Mouse (Mus musculus) hindbrain, embryonic 10.5 days (tissue): Measurements from ENCODE around the gene Osbpl2. TPM values are rescaled to one million over a fixed set of nuclear protein-coding genes. Genes with fewer than 3 reads are reported as not detected.

Experiments used
- DNase-seq: peaks from one replicate; pipeline ENCODE4 v3.0.0-alpha.2; 2017; ENCODE audit warnings: low spot score
- H3K27ac ChIP-seq: fragments of 300-500 bp; sonication (generic); 2 replicates; pipeline ENCODE4 v1.5.1; 2016; ENCODE audit warnings: mild to moderate bottlenecking, moderate library complexity
- H3K27me3 ChIP-seq: fragments of 300-500 bp; sonication (generic); 2 replicates; pipeline ENCODE4 v1.6.1; 2016; ENCODE audit warnings: mild to moderate bottlenecking; ENCODE audit not compliant: poor library complexity, insufficient read depth, severe bottlenecking
- H3K36me3 ChIP-seq: fragments of 300-500 bp; sonication (generic); 2 replicates; pipeline ENCODE4 v1.6.1; 2016; ENCODE audit warnings: mild to moderate bottlenecking, moderate library complexity
- H3K4me1 ChIP-seq: fragments of 300-500 bp; sonication (generic); replicated peaks from 2 replicates; pipeline ENCODE4 v1.6.1; 2016; ENCODE audit warnings: mild to moderate bottlenecking
- H3K4me3 ChIP-seq: fragments of 300-500 bp; sonication (generic); 2 replicates; pipeline ENCODE4 v1.5.1; 2016; ENCODE audit warnings: mild to moderate bottlenecking, moderate library complexity
- H3K9me3 ChIP-seq: fragments of 300-500 bp; sonication (generic); 2 replicates; pipeline ENCODE4 v1.6.1; 2016; ENCODE audit warnings: mild to moderate bottlenecking, moderate library complexity
- WGBS: fragments of 180-500 bp; shearing (Covaris S2); methylation state at CpG from one replicate; pipeline ENCODE4 v1.1.7; 2016; 5-methylcytosine and 5-hydroxymethylcytosine counted together
- polyA plus RNA-seq: library from polyadenylated mRNA; unstranded; fragments of >200 nt; fragmentation: Nextera tagmentation; extraction: Ambion mirVana; gene quantifications from 2 replicates; pipeline ENCODE4 v1.2.1, GENCODE M21; 2016

Gene Osbpl2
- polyA plus RNA-seq: 29.0 and 42.2 TPM in 2 replicates

DNA sequence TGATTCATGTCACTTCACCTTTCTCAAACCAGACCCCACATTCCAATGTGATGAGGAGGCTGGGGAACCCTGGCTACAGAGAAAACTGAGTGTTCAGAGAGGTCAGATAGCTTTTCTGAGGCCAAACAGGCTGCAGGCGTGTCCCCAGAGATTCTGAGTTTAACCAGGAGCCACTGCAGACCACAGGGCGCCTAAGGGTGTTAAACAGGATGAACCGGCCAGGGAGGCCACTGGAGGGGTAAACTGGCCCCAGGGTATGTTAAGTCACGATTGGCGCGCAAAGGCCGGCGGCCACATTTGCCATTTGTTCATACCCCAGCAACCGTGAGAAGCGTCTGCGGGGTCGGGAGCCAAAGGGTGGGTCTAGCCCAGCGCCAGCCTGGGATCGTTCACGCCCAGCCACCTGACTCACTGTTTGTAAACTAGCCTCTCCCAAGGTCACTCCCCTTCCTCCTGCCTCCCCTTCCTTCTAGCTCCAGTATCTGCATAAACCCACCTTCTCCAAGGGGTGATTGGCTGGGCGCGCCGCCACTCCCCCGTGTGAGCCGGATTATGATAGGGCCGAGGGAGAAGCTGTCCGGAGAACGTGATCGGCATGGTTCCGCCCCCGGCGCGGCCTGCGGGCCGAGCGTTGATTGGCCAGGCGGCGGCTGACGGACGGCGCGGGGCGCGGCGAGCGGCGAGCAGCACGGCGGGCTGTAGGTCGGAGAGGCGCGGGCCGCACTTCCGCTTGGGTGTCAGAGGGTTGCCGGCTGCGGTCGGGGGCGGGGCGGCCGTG, at the start of gene Osbpl2:
Osbpl2 (plus strand) TSS at position 646 of the 778 bp plus-strand sequence.
- Histone ChIP-seq H3K27ac (peak within 1 kb of the TSS; percentile 93), H3K36me3 (peaks cover 12% of the 10 kb centered on the region), H3K27me3 (0 out of 2 replicates have a peak, but pooled peaks cover 6% of the 10 kb centered on the region), H3K4me1 (peaks cover 64% of the 10 kb centered on the region), H3K9me3 (no peaks in the 10 kb centered on the region), H3K4me3 (peak within 1 kb of the TSS; percentile 95)
- peak; percentile 100 for DNase-seq
- WGBS: under 1% methylated on average over 55 of the region's 55 CpGs

DNA sequence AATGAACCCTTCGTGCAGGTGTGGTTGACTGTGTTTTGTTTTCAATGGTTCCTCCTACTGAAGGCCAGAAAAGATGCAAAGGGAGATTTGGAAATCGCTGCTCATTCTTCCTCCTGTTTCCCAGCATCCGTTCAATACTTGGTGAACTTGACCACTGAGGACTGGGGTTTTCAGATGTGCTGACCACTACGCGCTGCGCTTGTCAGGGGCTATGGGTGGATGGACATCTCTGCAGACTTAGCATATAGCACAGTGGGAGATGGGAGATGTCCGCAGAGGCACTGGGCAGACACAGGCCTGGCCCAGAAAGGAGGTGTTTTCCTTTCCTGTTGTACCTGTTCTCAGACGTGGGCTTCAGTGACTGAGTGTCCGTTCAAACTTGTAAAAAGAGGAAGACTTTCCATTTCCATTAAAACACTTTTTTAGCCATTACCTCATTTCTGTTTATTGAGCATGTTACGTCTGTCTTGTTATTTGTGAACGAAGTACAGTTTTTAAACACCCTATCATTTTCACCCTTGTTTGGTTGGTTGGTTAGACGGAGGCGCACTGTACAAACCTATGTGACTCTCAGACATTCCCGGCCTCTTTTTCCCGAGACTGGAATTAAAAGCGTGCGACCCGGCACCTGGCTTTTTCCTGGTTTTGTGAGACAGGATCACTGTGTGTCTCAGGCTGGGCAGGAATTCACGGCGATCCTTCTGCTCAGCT, 49.2 kb upstream of the Osbpl2 start:
- Histone ChIP-seq H3K27ac (peak overlapping the region; percentile 92), H3K27me3 (no peaks in the 10 kb centered on the region), H3K4me3 (peak overlapping the region; percentile 80), H3K36me3 (peaks cover 46% of the 10 kb centered on the region), H3K4me1 (peaks cover 16% of the 10 kb centered on the region), H3K9me3 (peaks cover 5% of the 10 kb centered on the region; the same call in 1 of the 2 replicates)
- DNase-seq: no peak
- 36% methylated on average over 20 of the region's 20 CpGs for WGBS

DNA sequence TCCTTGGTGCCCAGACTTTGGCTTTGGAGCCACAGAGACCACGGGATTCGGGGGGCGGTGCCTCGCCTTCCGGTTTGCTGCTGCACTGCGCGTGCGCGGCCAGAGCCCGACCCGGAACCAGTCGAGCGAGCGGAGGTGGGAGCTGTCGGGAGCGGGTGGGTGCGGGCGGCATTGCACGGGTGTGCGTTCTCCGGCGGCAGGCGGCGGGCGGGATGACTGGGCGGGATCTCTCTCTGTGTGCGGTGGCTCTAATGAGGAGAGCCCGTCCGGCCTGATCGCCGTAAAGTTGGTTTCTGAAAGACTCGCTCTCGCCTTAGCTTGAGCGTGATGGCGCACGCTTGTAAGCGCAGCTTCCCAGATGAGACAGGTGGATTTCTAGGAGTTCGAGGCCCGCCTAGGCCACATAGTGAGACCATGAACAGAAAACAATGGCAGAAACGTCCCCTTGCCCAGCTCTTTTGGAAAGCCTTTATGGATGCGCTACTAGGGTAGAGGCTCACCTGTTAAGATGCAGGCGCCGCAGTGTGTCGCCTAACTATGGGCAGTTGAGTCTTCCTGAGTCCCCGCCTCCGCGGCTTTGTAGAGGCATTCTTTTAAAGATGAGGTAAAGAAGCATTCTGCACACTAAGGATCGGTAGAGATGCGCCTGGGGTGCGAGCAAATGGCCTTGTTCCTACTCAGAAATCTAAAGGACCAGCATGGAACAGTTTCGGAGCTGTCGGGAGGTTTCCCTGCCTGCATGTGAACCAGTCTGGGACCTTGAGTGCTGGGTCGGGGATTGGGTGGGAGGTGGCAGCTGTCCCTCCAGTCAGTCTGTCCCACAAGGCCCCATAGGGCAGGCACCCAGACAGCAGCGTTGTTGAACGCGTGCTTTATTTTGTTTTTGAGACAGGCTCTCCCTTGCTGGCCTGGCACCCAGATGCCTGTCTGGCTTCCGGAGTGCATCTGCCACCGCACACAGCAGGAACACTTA, 48.3 kb upstream of the Osbpl2 start, which contains the start of gene Mtg2:
Mtg2 (plus strand) TSS at position 108 of the 973 bp plus-strand sequence.
- peak; percentile 94 for DNase-seq
- Histone ChIP-seq H3K4me1 (peaks cover 16% of the 10 kb centered on the region), H3K27ac (peak within 1 kb of the TSS; percentile 92), H3K9me3 (no peaks in the 10 kb centered on the region), H3K36me3 (peaks cover 38% of the 10 kb centered on the region), H3K27me3 (no peaks in the 10 kb centered on the region), H3K4me3 (peak within 1 kb of the TSS; percentile 80)
- 6% methylated on average over 58 of the region's 58 CpGs for WGBS

DNA sequence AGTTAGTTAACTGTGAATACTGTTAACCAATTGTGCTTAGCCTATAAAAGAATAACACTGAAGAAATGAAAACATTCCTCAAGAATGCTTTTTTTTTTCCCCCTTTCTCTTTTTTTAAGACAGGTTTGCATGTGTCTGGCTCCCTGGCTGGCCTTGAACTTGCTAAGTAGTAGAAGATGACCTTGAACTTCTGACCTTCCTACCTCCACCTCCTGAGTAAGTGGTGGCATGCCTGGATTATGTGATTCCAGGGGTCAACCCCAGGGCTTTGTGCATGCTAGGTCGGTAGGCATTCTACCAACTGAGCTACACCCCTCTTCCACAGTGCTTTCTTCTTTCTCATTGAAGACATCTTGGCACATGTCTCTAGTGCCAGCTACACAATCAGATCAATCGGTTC, 47.4 kb upstream of the Osbpl2 start:
- Histone ChIP-seq H3K4me3 (no peak overlapping the region), H3K36me3 (peaks cover 36% of the 10 kb centered on the region), H3K4me1 (peaks cover 16% of the 10 kb centered on the region), H3K27me3 (no peaks in the 10 kb centered on the region), H3K27ac (no peak overlapping the region), H3K9me3 (no peaks in the 10 kb centered on the region)
- no peak for DNase-seq
- 82% methylated on average over 2 of the region's 2 CpGs for WGBS

DNA sequence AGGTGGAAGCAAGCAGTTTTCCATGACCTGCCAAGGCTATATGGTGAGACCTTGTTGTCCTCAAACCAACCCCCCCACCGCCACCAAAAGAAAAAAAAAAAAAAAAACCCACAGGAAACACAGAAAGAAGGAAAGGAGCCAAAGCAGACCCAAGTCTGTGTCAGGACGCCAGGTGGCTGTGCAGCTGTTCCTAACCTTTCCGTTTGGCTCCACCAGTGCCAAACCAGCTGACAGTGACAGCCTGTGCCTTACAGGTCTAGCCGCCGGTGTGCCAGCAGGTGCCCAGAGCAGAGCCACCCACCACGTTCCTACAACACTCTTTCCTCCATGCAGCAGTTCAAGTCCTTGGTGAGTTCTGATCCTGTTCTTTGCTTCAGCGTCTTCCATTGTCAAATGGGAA, 46.2 kb upstream of the Osbpl2 start:
- Histone ChIP-seq H3K27ac (no peak overlapping the region), H3K4me3 (no peak overlapping the region), H3K27me3 (no peaks in the 10 kb centered on the region), H3K9me3 (no peaks in the 10 kb centered on the region), H3K4me1 (peaks cover 16% of the 10 kb centered on the region), H3K36me3 (peaks cover 36% of the 10 kb centered on the region)
- no peak for DNase-seq
- 90% methylated on average over 7 of the region's 7 CpGs for WGBS

DNA sequence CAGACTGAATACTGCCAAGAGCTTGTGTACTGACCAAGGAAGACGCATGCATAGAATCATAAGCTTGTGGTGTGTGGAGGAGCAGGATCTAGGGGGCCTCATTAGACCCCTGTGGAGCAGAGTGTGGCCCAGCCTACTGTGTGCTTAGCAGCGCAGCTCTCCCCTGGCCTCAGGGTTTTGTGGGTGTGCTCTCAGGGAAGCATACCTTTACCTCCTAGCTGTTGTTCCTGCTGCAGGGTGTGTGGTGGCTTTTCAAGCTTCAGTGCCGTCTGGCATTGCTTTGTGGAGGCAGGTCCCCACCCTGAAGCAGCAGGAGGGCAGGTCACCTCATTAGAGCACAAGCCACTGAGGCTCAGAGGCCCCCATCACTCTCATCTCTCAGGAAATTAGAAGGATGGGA, 41.5 kb upstream of the Osbpl2 start:
- no peak overlapping the region for H3K4me3 ChIP-seq
- no peaks in the 10 kb centered on the region for H3K9me3 ChIP-seq
- no peak overlapping the region for H3K27ac ChIP-seq
- WGBS: 71% methylated on average over 3 of the region's 3 CpGs
- H3K27me3 ChIP-seq: no peaks in the 10 kb centered on the region
- no peak for DNase-seq
- peaks cover 59% of the 10 kb centered on the region for H3K36me3 ChIP-seq
- H3K4me1 ChIP-seq: no peaks in the 10 kb centered on the region

DNA sequence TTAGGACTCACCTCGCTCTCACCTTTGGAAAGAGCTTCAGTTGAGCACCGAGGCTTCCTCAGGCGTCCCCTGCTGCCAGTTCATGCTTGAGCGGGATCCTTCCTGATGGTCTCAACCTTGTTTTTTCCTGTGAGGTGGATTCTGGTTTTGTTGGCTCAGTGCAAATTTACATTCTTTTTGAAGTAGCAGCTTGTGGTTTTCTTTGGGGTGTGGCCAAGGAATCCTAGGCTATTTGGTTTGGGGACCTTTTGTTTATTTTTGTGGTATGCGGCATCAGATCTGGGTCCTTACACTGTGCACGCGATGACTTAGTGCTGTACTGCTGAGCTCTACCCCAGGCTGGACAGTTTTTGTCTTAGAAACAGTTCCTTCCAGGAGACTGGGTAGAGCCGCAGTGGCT, 38.4 kb upstream of the Osbpl2 start:
- Histone ChIP-seq H3K9me3 (no peaks in the 10 kb centered on the region), H3K4me3 (no peak overlapping the region), H3K36me3 (peaks cover 70% of the 10 kb centered on the region), H3K27me3 (no peaks in the 10 kb centered on the region), H3K4me1 (no peaks in the 10 kb centered on the region), H3K27ac (no peak overlapping the region)
- no peak for DNase-seq
- 93% methylated on average over 8 of the region's 8 CpGs for WGBS

DNA sequence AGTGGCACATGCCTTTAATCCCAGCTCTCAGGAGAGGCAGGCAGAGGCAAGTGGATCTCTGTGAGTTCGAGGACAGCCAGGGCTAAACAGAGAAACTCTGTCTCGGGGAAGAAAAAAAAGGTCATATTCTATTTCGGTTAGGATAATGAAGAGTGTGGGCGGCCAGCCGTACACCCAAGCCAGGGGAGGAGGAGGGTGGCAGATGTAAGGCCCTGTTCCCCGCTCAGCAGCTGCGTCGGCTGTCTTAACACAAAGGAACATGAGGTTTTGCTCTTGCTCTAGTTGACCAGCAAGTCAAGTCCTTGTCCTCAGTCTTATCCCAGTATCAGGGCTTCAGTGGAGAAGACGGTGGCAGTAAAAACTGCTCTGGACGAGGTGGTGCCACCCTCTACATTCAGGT, 36.0 kb upstream of the Osbpl2 start:
- Histone ChIP-seq H3K4me1 (0 out of 2 replicates have a peak, but pooled peaks cover 8% of the 10 kb centered on the region), H3K4me3 (no peak overlapping the region), H3K9me3 (no peaks in the 10 kb centered on the region), H3K27me3 (no peaks in the 10 kb centered on the region), H3K27ac (no peak overlapping the region), H3K36me3 (peaks cover 69% of the 10 kb centered on the region)
- no peak for DNase-seq
- whole genome bisulfite sequencing: 85% methylated on average over 10 of the region's 10 CpGs

DNA sequence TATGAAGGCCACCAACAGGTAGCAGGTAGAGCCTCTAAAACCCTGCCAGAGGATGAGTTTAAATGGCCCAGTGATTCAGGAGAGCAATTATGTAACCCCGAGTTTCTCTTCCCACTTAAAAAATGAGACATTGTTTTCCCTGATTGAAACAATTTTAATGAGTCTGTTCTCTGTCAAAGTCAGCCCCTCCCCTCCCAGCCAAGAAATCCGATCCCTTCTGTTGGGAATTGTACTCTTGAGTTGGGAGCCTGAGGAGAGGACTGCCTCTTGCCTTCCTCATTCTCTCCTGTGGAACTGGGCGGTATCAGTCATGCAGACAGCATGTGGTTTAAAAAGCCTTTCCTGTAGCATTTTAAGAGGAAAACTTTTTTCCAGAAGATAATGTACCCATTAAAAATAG, 34.5 kb upstream of the Osbpl2 start:
- 50% methylated on average over 3 of the region's 3 CpGs for WGBS
- Histone ChIP-seq H3K9me3 (no peaks in the 10 kb centered on the region), H3K27me3 (no peaks in the 10 kb centered on the region), H3K4me3 (no peak overlapping the region), H3K27ac (no peak overlapping the region), H3K36me3 (peaks cover 55% of the 10 kb centered on the region), H3K4me1 (0 out of 2 replicates have a peak, but pooled peaks cover 8% of the 10 kb centered on the region)
- DNase-seq: no peak

DNA sequence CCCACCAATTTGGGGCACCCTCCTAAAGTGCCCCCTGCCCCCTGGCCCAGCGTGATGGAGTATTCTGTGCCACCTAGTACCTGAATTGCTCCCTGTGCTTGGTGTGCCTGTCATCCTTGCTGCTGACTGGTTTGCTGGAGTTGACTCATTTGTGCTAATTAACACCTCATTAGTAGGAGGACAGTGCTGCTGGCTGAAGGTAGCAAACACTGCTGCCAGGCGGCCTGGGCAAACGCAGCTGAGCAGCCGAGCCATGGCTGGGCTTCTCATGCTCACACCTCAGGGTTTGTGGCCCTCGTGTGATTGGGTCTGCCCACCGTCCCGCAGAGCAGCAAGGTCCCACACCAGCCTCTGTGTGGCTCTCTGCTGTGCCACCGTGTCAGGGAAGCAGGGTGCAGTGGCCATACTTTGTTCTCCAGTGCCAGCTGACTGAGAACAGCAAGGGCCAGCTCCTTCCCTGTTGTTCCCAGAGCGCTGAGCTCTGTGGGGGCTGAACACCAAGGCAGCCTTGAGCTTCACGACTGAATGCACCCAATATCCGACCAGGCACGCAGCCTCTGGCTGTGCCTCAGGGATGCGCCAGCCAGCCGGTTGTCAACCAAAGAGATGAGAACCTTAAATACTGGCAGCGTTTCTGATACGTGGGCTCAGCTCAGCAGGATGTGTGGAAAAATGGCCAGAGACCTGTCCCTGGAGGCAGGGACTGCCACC, 33.0 kb upstream of the Osbpl2 start:
- 83% methylated on average over 16 of the region's 16 CpGs for WGBS
- no peak for DNase-seq
- H3K36me3 ChIP-seq: peaks cover 49% of the 10 kb centered on the region
- H3K9me3 ChIP-seq: no peaks in the 10 kb centered on the region
- H3K4me3 ChIP-seq: no peak overlapping the region
- H3K4me1 ChIP-seq: peaks cover 17% of the 10 kb centered on the region; the same call in 1 of the 2 replicates
- H3K27me3 ChIP-seq: no peaks in the 10 kb centered on the region
- H3K27ac ChIP-seq: no peak overlapping the region

DNA sequence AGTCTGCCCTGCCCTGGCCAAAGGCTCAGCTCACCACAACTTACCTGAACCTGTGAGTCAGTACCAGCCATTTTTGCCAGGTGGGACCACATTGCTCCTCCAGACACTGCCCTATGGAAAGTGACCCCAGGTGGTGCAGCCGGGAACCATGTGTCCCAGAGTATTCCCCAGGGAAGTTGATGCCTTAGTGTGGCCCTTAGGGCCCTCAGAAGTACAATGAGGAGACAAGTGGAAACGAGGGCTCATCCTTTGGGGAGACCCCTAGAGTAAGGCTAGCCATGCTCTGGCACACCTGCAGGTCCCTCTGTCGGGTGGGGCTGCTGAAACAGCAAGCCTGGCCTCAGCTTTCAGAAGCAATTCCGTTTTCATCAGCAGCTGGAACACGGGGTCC, 32.5 kb upstream of the Osbpl2 start:
- Histone ChIP-seq H3K27me3 (no peaks in the 10 kb centered on the region), H3K4me1 (peaks cover 17% of the 10 kb centered on the region; the same call in 1 of the 2 replicates), H3K4me3 (no peak overlapping the region), H3K9me3 (no peaks in the 10 kb centered on the region), H3K36me3 (peaks cover 43% of the 10 kb centered on the region), H3K27ac (no peak overlapping the region)
- no peak for DNase-seq
- WGBS: 88% methylated on average over 5 of the region's 5 CpGs

DNA sequence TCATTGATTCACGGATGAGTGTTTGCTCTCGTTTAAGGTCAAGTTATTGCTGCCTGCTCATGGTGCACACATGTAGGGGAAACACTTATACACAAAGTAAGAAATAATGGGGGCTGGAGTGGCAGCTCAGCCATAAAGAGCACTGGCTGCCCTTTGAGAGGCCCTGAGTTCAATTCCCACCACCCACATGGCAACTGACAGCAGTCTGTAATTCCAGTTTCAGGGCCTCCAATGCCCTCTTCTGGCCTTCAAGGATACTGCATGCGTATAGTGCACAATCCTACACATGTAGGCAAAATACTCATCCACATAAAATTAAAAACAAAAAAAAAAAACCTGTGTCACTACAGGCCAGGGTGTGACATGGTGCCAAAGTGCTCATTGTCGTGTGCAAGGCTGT, 31.6 kb upstream of the Osbpl2 start:
- DNase-seq: no peak
- Histone ChIP-seq H3K27ac (no peak overlapping the region), H3K4me1 (peaks cover 17% of the 10 kb centered on the region; the same call in 1 of the 2 replicates), H3K27me3 (no peaks in the 10 kb centered on the region), H3K4me3 (no peak overlapping the region), H3K9me3 (no peaks in the 10 kb centered on the region), H3K36me3 (peaks cover 35% of the 10 kb centered on the region)
- 95% methylated on average over 4 of the region's 4 CpGs for WGBS
